Mouse (Mus musculus) E14TG2a.4 (cell line): Measurements from ENCODE around the gene Crebl2.

ENCODE experiments used
- CTCF ChIP-seq: conservative IDR thresholded peaks from 2 replicates; pipeline ENCODE4 v1.5.1; 2014; ENCODE audit warnings: low read length
- NANOG ChIP-seq: IDR thresholded peaks from 2 replicates; pipeline ENCODE4 v1.6.1; 2014; ENCODE audit warnings: borderline replicate concordance, low read length, mixed read lengths

DNA sequence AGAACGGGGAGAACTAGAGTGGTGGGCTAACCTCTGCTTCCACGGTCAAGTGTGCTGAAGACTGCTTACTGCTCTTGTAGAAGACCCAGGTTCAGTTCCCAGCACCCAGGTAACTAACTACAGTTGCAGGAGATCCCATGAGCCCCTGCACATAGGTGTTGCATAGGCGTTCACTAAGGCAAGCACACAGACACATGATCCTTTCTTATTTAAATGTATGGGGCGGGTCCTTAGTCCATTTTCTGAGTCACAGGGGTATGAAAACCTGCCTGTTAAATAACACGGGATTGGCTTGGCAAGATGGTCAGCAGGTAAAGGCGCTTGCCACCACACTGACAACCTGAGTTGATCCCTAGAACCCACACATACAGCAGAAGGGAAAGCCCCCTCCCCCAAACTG, 29.1 kb downstream of the Crebl2 start:
- TF ChIP-seq CTCF (no peak), NANOG (no peak)
